Mouse (Mus musculus) myocyte (in vitro differentiated cells): ENCODE measurements around the gene Olfr695.

Experiments
- CEBPB ChIP-seq: IDR thresholded peaks from 2 replicates; pipeline ENCODE4 v1.6.1; 2011; ENCODE audit warnings: mild to moderate bottlenecking, moderate library complexity; ENCODE audit not compliant: poor library complexity, insufficient read depth, severe bottlenecking
- E2F4 ChIP-seq: IDR thresholded peaks from one replicate; pipeline ENCODE4 v1.6.1; 2011; ENCODE audit warnings: mild to moderate bottlenecking, control low read depth, moderate library complexity; ENCODE audit not compliant: insufficient read depth
- MAX ChIP-seq: IDR thresholded peaks from one replicate; pipeline ENCODE4 v1.6.1; 2011; ENCODE audit warnings: low read depth, mild to moderate bottlenecking, control low read depth
- MYOD1 ChIP-seq, 3 experiments: IDR thresholded peaks; one replicate each; pipeline ENCODE4 v1.6.1; 2011; ENCODE audit warnings: control low read depth in 2 of 3, low read depth in 2 of 3, mild to moderate bottlenecking in 2 of 3, moderate library complexity in 1 of 3; ENCODE audit not compliant: insufficient read length in 2 of 3, control insufficient read depth in 1 of 3
- MYOG ChIP-seq, 3 experiments: IDR thresholded peaks; one replicate each; pipeline ENCODE4 v1.6.1; 2011; ENCODE audit warnings: control low read depth in 2 of 3, low read depth in 2 of 3, mild to moderate bottlenecking in 2 of 3; ENCODE audit not compliant: insufficient read length in 2 of 3, control insufficient read depth in 1 of 3, insufficient read depth in 1 of 3
- POLR2A ChIP-seq: IDR thresholded peaks from one replicate; pipeline ENCODE4 v1.6.1; 2011; ENCODE audit warnings: low read depth, mild to moderate bottlenecking, control low read depth, moderate library complexity; ENCODE audit not compliant: insufficient read length
- POLR2AphosphoS2 ChIP-seq: IDR thresholded peaks from one replicate; pipeline ENCODE4 v1.6.1; 2011; ENCODE audit warnings: low read depth, control low read depth; ENCODE audit not compliant: insufficient read length
- REST ChIP-seq: IDR thresholded peaks from one replicate; pipeline ENCODE4 v1.6.1; 2011; ENCODE audit warnings: mild to moderate bottlenecking, control low read depth, moderate library complexity; ENCODE audit not compliant: insufficient read depth, insufficient read length
- TCF12 ChIP-seq: IDR thresholded peaks from one replicate; pipeline ENCODE4 v1.6.1; 2011; ENCODE audit warnings: mild to moderate bottlenecking, control low read depth; ENCODE audit not compliant: poor library complexity, insufficient read depth, severe bottlenecking
- TCF3 ChIP-seq: IDR thresholded peaks from one replicate; pipeline ENCODE4 v1.6.1; 2011; ENCODE audit warnings: low read depth, control low read depth; ENCODE audit not compliant: insufficient read length
- USF1 ChIP-seq: IDR thresholded peaks from one replicate; pipeline ENCODE4 v1.6.1; 2011; ENCODE audit warnings: low read depth, mild to moderate bottlenecking, control low read depth, moderate library complexity

- no peak for TF ChIP-seq E2F4
- TF ChIP-seq POLR2A, result no peak
- TF ChIP-seq POLR2AphosphoS2, result no peak
- no peak for TF ChIP-seq USF1
- no peak for TF ChIP-seq REST
- TF ChIP-seq MYOD1 (IDR thresholded peaks at IDR 0.05; ENCODE audit: control insufficient read depth in 1 of 3, insufficient read length in 2 of 3, low read depth in 2 of 3), result no peak
- no peak for TF ChIP-seq MAX
- TF ChIP-seq CEBPB, result no peak
- no peak for TF ChIP-seq TCF12
- no peak for TF ChIP-seq TCF3
- no peak for TF ChIP-seq MYOG (IDR thresholded peaks at IDR 0.05; ENCODE audit: control insufficient read depth in 1 of 3, insufficient read depth in 1 of 3, insufficient read length in 2 of 3, low read depth in 2 of 3)
Observed at GRCm38 (mm10) chr7:106716296-106716695, at the start of gene Olfr695.
